Mouse (Mus musculus): ENCODE data around the gene Adamts20.
A peak's percentile ranks its signal among the peaks of the same experiment; 100 is the strongest.

Gene Adamts20

GRCm38 (mm10) chr15:94244336-94244735 lies 220.9 kb downstream of the Adamts20 start:
- no peak for DNase-seq

- no peak for DNase-seq
These were observed 223.1 kb downstream of the Adamts20 start for GRCm38 (mm10) chr15:94242133-94242532.

DNA sequence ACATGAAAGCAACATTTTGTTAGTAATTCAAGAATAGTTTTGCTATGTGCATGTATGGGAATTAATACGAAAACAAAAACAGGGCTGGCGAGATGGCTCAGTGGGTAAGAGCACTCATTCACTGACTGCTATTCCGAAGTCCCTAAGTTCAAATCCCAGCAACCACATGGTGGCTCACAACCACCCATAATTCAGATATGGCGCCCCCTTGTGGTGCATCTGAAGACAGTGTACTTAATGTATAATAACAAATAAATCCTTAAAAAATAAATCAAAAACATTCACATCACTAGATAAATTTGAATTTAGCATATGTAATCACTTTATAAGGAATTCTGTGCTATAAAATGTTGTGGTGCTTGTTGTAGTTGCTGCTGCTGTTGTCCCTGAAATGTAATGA lies 225.6 kb downstream of the Adamts20 start:
- DNase-seq = no peak

DNA sequence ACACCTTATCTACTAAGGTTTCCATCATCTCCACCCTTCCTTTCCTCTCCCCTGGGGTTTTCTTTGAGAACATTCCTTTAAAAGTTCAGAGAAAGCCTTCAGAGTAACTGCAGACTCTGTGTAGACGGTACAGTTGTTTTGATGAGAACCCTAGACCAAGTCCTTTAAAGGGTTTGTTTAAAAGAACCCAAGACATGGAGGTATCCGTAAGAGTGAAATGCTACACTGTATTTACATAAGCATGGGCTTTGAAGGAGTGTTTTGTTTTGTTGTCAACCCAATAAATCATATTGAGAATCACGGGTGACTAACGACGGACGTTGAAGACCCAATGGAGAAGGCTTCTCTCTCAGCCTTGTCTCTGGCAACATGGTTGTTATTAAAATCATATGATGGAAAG lies 226.1 kb downstream of the Adamts20 start:
- no peak for DNase-seq

GRCm38 (mm10) chr15:94238058-94238876 lies 227.0 kb downstream of the Adamts20 start:
- no peak for DNase-seq

- DNase-seq = no peak
These were observed 228.5 kb downstream of the Adamts20 start for GRCm38 (mm10) chr15:94236726-94237125.

GRCm38 (mm10) chr15:94236121-94236520 lies 229.1 kb downstream of the Adamts20 start:
- no peak for DNase-seq

DNA sequence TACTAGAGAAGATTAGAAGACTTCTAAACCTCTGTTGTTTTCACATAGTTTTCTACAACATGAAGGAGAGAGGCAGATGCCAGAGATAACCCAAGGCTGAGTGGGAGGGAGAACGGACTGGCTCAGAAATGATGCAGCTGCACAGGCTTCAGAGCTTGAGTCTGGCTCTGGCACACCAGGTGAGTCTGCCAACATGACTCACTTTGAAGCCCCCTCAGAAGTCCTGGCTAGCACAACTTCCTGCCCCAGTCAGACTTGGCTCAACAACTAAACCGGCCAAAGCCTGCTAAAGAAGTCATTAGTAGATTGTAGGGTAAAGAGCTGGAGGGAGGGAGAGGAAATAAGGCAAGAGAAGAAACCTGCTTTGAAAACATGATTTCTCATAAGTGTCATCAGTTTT lies 230.0 kb downstream of the Adamts20 start:
- no peak for DNase-seq

GRCm38 (mm10) chr15:94231246-94231645 lies 234.0 kb downstream of the Adamts20 start:
- no peak for DNase-seq

DNA sequence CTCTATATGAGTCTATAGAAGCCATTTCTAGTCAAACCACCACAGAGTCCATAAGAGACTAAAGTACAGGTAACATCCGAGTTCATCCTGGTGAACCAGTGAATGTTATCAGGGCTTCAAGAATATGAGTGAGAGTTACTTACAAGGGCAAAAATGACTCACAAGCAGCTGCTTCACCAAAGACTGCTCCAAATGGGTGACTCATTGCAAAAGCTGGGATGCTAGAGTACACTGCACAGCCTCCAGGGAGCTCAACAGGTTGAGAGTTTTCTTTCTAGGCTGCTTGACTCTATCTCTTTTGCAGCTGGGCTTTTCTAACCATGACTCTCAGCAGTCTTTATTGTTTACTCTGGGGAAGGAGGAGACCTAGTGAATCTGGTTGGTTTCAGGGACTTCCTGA lies 237.8 kb downstream of the Adamts20 start:
- no peak for DNase-seq

- DNase-seq = no peak
These were observed 242.1 kb downstream of the Adamts20 start for GRCm38 (mm10) chr15:94223101-94223500.

DNA sequence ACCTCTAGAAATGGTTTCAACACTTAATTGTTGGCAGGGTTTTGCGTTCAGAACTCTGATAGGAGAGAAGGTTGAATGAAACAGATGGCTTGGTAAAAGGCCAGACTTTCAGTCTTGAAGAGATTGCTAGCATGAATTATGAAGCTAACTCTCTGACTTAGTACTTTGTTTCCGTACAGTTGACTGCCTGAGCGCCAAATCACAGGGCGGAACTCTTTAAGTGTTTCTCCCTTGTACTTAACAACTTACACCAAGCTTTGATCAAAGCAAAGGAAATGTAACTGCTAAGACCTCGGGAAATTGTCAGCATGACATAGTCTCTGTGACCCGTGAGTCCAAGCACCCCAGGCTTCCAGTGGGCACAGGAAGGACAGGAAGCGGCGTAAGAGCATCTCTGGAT lies 244.5 kb downstream of the Adamts20 start:
- peak; percentile 15 for DNase-seq

All from lung, postnatal 36 days (tissue).